Mouse (Mus musculus) kidney, postnatal 0 days (tissue): Measurements from ENCODE around the gene Fgfr2. TPM values are rescaled to one million over a fixed set of nuclear protein-coding genes. Genes with fewer than 3 reads are reported as not detected.

Experiments
- ATAC-seq: fragments of 200-750 bp; cut with Nextera tagmentation; replicated peaks from 2 replicates; pipeline ENCODE4 v1.8.0; 2017; ENCODE audit warnings: low read depth, moderate number of reproducible peaks, moderate TSS enrichment, moderate library complexity; ENCODE audit not compliant: low FRiP score
- DNase-seq: peaks from one replicate; pipeline ENCODE4 v3.0.0-alpha.2; 2016; ENCODE audit warnings: low spot score
- H3K27ac ChIP-seq: fragments of 300-500 bp; sonication (generic); 2 replicates; pipeline ENCODE4 v1.5.1; 2014; ENCODE audit warnings: mild to moderate bottlenecking
- H3K27me3 ChIP-seq: fragments of 300-500 bp; sonication (generic); 2 replicates; pipeline ENCODE4 v1.6.1; 2014; ENCODE audit warnings: low read length, mixed read lengths; ENCODE audit not compliant: insufficient read depth
- H3K36me3 ChIP-seq: fragments of 300-500 bp; sonication (generic); 2 replicates; pipeline ENCODE4 v1.6.1; 2014; ENCODE audit warnings: low read length, mixed read lengths; ENCODE audit not compliant: insufficient read depth
- H3K4me1 ChIP-seq: fragments of 300-500 bp; sonication (generic); replicated peaks from 2 replicates; pipeline ENCODE4 v1.6.1; 2014; ENCODE audit warnings: antibody characterized with exemption, low read length, mixed read lengths; ENCODE audit not compliant: insufficient read depth
- H3K4me2 ChIP-seq: fragments of 300-500 bp; sonication (generic); 2 replicates; pipeline ENCODE4 v1.6.1; 2014; ENCODE audit warnings: mild to moderate bottlenecking, low read length, moderate library complexity, mixed read lengths
- H3K4me3 ChIP-seq: fragments of 300-500 bp; sonication (generic); replicated peaks from 2 replicates; pipeline ENCODE4 v1.5.1; 2014; ENCODE audit warnings: low read depth, low read length
- H3K9ac ChIP-seq: fragments of 300-500 bp; sonication (generic); 2 replicates; pipeline ENCODE4 v1.6.1; 2014; ENCODE audit warnings: low read depth, low read length
- H3K9me3 ChIP-seq: fragments of 300-500 bp; sonication (generic); replicated peaks from 2 replicates; pipeline ENCODE4 v1.6.1; 2016; ENCODE audit warnings: low read length, inconsistent platforms, mixed read lengths
- CTCF ChIP-seq: IDR thresholded peaks from 2 replicates; pipeline ENCODE4 v1.5.1; 2016; ENCODE audit warnings: antibody characterized with exemption, low read depth, mild to moderate bottlenecking, moderate library complexity
- WGBS: fragments of 180-500 bp; shearing (Covaris S2); extraction: QIAGEN DNeasy Blood & Tissue Kit; methylation state at CpG from one replicate; pipeline ENCODE4 v1.1.7; 2014; 5-methylcytosine and 5-hydroxymethylcytosine counted together
- polyA plus RNA-seq: library from polyadenylated mRNA; unstranded; fragments of >200 nt; fragmentation: Nextera tagmentation; extraction: Ambion mirVana; gene quantifications from 2 replicates; pipeline ENCODE4 v1.2.1, GENCODE M21; 2015

Fgfr2 gene
- polyA plus RNA-seq, 1 experiment from 2014 or later: 79.8 TPM

DNA sequence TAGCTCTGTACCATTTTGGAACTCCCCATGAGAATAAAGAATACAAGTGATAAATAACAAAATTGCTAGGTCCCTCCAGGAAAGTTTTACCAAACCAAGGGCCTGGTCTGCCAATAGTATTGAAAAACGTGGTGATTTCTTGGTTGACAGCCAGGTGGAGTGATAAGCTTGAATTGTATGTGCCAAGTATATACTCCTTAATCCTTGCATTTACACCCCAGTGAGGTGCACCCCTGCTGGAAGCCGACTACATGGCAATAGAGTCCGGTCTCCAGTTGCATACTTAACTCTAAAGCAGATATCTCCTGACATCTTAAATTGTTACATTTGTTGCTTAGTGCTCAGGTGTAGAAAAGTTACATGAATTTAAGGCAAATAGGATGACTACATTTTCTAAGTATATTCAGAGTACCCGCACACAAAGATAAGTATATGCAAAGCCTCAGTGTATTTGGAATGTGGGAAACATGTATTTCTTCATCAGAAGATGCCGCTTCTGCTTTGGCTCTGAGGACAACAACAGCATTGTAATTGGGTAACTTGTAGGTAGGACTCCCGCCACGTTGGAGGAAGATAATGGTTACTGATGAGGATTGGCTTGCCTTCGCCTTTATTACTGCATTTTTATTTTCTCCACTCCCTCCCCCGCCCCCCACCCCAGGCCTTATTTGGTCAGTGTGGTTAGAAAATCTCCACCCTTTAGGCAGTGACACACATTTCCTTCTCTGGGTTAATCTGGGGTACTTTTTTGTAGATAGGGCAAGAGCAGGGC lies 1751.1 kb downstream of the Fgfr2 start:
- peak; percentile 39 for TF ChIP-seq CTCF
- Histone ChIP-seq H3K36me3 (0 out of 2 replicates have a peak, but pooled peaks cover 3% of the 10 kb centered on the region), H3K27me3 (no peaks in the 10 kb centered on the region), H3K4me3 (peak overlapping the region; percentile 67), H3K4me1 (no peaks in the 10 kb centered on the region), H3K4me2 (peak overlapping the region; percentile 82), H3K9ac (peak overlapping the region; percentile 69), H3K9me3 (no peaks in the 10 kb centered on the region), H3K27ac (0 out of 2 replicates have a peak overlapping the region, but pooled peaks have one; percentile 94)
- WGBS: 70% methylated on average over 9 of the region's 9 CpGs
- peak; percentile 15 for DNase-seq
- no peak for ATAC-seq

DNA sequence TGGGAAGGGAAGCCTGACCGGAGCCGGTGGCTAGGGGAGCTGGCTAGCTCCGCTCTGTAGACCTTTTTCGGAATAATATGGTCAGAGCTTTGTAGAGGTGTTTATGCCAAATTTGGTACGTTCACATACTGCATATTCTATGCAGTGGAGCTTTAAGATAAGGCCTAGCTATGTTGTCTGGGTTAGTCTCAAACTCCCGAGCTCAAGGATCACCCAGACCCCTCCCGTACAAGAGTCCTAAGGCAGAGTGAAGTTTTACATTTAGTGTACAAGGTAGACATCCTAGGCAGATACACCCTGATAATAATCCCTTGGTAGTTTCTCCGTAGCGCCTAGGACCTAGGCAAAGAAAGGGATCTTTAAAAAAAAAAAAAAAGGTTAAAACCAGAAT lies 1751.7 kb downstream of the Fgfr2 start:
- no peak for TF ChIP-seq CTCF
- no peaks in the 10 kb centered on the region for H3K4me1 ChIP-seq
- H3K9ac ChIP-seq: peak overlapping the region; percentile 69
- 0 out of 2 replicates have a peak, but pooled peaks cover 3% of the 10 kb centered on the region for H3K36me3 ChIP-seq
- H3K4me2 ChIP-seq: peak overlapping the region; percentile 82
- H3K4me3 ChIP-seq: peak overlapping the region; percentile 67
- H3K27me3 ChIP-seq: no peaks in the 10 kb centered on the region
- DNase-seq: no peak
- no peaks in the 10 kb centered on the region for H3K9me3 ChIP-seq
- 7% methylated on average over 9 of the region's 9 CpGs for WGBS
- peak overlapping the region; percentile 94 for H3K27ac ChIP-seq
- ATAC-seq: no peak

DNA sequence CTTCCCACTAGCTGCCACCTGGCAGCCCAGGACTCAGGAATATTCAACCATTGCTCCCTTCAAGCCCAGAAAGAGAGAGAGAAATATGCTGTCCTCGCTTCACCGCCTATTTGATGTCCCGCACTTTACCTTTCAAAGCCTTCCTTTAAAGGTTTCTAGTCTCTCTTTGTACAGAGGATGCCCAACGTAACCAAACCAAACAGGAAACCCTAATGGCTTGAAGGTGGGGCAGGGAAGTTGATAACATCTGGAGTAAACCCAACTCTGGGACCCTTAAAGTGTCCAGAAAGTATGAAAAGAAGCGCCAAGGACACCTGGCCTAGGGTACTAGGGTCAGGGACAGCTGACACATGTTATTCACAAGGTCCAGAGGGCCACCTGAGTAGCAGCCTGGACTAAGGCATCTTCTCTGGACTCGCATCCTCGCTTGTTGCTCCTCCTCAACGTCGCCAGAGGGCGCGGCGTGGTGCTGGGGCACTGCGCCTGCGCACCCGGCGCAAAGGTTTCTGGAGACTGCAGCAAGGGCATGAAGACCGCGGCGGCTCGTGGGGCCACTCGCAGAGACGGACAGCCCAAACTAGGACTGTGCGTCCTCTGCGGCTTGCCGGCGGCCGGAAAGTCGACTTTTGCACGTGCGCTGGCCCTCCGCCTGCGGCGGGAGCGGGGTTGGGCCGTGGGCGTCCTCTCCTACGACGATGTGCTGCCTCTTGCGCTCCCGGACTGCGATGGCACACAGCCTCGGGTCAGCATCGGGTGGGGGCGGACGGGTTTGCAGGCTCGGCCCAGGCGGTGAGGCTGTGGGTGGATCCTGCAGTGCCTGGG lies 1752.3 kb downstream of the Fgfr2 start, which contains the start of gene Pstk:
Pstk (plus strand) TSS at position 494 of the 822 bp plus-strand sequence.
- Histone ChIP-seq H3K9me3 (no peaks in the 10 kb centered on the region), H3K4me3 (peak within 1 kb of the TSS; percentile 67), H3K4me1 (no peaks in the 10 kb centered on the region), H3K36me3 (0 out of 2 replicates have a peak, but pooled peaks cover 3% of the 10 kb centered on the region), H3K27ac (peak within 1 kb of the TSS; percentile 94), H3K27me3 (no peaks in the 10 kb centered on the region), H3K9ac (peak within 1 kb of the TSS; percentile 69), H3K4me2 (peak within 1 kb of the TSS; percentile 82)
- DNase-seq (peak; percentile 95), ATAC-seq (peak; percentile 93)
- TF ChIP-seq CTCF: peak; percentile 90
- 5% methylated on average over 47 of the region's 47 CpGs for WGBS

DNA sequence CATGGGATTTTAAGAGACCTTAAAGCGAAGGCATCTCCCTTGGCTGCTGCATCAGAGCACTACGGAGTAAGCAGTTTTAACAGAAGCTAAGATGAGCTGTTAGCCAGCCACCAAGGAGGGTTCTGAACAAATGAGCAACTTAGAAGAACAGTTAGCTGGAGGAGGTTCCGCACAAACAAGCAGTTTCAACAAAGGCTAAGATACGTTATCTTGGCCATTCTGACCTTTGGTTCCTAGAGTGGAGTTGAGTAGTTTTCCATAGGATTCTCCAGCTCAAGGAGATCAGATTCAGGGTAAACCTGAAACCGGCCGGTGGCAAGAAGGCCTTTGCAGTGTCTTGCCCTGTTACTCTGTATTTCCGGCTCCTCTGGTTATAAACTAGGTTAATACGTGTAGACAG lies 1759.0 kb downstream of the Fgfr2 start:
- no peak overlapping the region for H3K4me2 ChIP-seq
- ATAC-seq: no peak

DNA sequence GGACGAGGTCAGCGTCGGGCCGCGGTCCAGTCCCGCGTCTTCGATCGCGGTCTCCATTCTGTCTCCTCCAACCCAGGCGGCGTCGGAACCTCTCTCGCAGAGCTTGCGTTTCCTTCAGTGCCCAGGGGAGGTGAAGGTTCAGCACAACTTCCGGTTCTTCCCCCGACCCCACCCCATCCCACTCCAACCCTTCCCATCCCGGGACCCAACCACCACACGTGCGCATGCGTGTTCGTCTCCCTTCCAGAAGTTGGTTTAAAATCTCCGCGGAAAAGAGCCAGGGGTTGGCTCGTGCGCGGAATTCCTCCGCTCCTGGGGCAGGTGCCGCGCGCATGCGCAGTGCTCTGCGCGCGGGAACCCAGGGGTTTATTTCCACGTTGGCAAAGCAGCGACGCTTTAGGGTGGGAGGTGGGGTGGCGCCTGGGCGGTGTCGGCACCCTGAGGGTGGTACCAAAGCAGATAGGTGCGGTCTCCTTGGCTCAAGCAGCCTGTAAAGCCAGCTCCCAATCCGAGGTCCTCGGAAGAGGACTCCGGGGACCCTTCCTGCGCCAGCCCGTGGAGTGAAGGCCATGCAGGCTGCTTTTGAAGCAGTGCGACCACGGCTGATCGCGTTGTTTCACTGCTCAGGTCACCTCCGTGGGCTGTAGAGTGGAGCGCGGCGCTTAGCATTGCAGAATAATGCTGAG lies 1760.4 kb downstream of the Fgfr2 start, which contains the start of gene 2310057M21Rik:
2310057M21Rik (minus strand) TSS at position 145 of the 686 bp plus-strand sequence.
- Histone ChIP-seq H3K4me1 (0 out of 2 replicates have a peak, but pooled peaks cover 3% of the 10 kb centered on the region), H3K27me3 (no peaks in the 10 kb centered on the region), H3K36me3 (0 out of 2 replicates have a peak, but pooled peaks cover 9% of the 10 kb centered on the region), H3K9me3 (no peaks in the 10 kb centered on the region), H3K4me2 (peak within 1 kb of the TSS; percentile 91), H3K27ac (peak within 1 kb of the TSS; percentile 93), H3K4me3 (peak within 1 kb of the TSS; percentile 80), H3K9ac (peak within 1 kb of the TSS; percentile 91)
- WGBS: under 1% methylated on average over 55 of the region's 55 CpGs
- ATAC-seq: peak; percentile 97
- TF ChIP-seq CTCF: no peak
- DNase-seq: peak; percentile 98

More for the DNA sequence above, 1759.0 kb downstream of the Fgfr2 start:
- H3K4me3 ChIP-seq: no peak overlapping the region
- H3K9ac ChIP-seq: no peak overlapping the region
- H3K4me1 ChIP-seq: 0 out of 2 replicates have a peak, but pooled peaks cover 3% of the 10 kb centered on the region
- DNase-seq: no peak
- H3K27me3 ChIP-seq: no peaks in the 10 kb centered on the region
- H3K27ac ChIP-seq: no peak overlapping the region
- TF ChIP-seq CTCF: no peak
- no peaks in the 10 kb centered on the region for H3K9me3 ChIP-seq
- no peaks in the 10 kb centered on the region for H3K36me3 ChIP-seq
- WGBS: 62% methylated on average over 8 of the region's 8 CpGs
